Mouse (Mus musculus) myocyte (in vitro differentiated cells): ENCODE measurements at regions not wholly inside any gene's neighbourhood (a gene's known extent, or its start where the extent isn't known, plus 50 kb on each side); places are given as distances from the start of the nearest gene placed in this dataset.
"Not testable (repeated sequence)": the region's sequence is repeated elsewhere in the genome, so short reads cannot be mapped to it uniquely, and the experiment has no call there.

Experiments used
- H3K27me3 ChIP-seq: one replicate; pipeline ENCODE4 v1.6.1; 2011; ENCODE audit not compliant: control insufficient read depth, insufficient read depth, insufficient read length
- H3K36me3 ChIP-seq: one replicate; pipeline ENCODE4 v1.6.1; 2011; ENCODE audit not compliant: control insufficient read depth, insufficient read depth
- H3K4me2 ChIP-seq: one replicate; pipeline ENCODE4 v1.6.1; 2011; ENCODE audit warnings: low read depth, control low read depth
- H3K4me3 ChIP-seq: one replicate; pipeline ENCODE4 v1.5.1; 2011; ENCODE audit warnings: mild to moderate bottlenecking, control low read depth, moderate library complexity
- H3K79me2 ChIP-seq: one replicate; pipeline ENCODE4 v1.6.1; 2011; ENCODE audit not compliant: control insufficient read depth, insufficient read depth
- H3ac ChIP-seq: one replicate; pipeline ENCODE4 v1.6.1; 2011; ENCODE audit not compliant: control insufficient read depth, insufficient read length
- CEBPB ChIP-seq: IDR thresholded peaks from 2 replicates; pipeline ENCODE4 v1.6.1; 2011; ENCODE audit warnings: mild to moderate bottlenecking, moderate library complexity; ENCODE audit not compliant: poor library complexity, insufficient read depth, severe bottlenecking
- E2F4 ChIP-seq: IDR thresholded peaks from one replicate; pipeline ENCODE4 v1.6.1; 2011; ENCODE audit warnings: mild to moderate bottlenecking, control low read depth, moderate library complexity; ENCODE audit not compliant: insufficient read depth
- MAX ChIP-seq: IDR thresholded peaks from one replicate; pipeline ENCODE4 v1.6.1; 2011; ENCODE audit warnings: low read depth, mild to moderate bottlenecking, control low read depth
- MYOD1 ChIP-seq, 3 experiments: IDR thresholded peaks; one replicate each; pipeline ENCODE4 v1.6.1; 2011; ENCODE audit warnings: control low read depth in 2 of 3, low read depth in 2 of 3, mild to moderate bottlenecking in 2 of 3, moderate library complexity in 1 of 3; ENCODE audit not compliant: insufficient read length in 2 of 3, control insufficient read depth in 1 of 3
- MYOG ChIP-seq, 3 experiments: IDR thresholded peaks; one replicate each; pipeline ENCODE4 v1.6.1; 2011; ENCODE audit warnings: control low read depth in 2 of 3, low read depth in 2 of 3, mild to moderate bottlenecking in 2 of 3; ENCODE audit not compliant: insufficient read length in 2 of 3, control insufficient read depth in 1 of 3, insufficient read depth in 1 of 3
- POLR2A ChIP-seq: IDR thresholded peaks from one replicate; pipeline ENCODE4 v1.6.1; 2011; ENCODE audit warnings: low read depth, mild to moderate bottlenecking, control low read depth, moderate library complexity; ENCODE audit not compliant: insufficient read length
- POLR2AphosphoS2 ChIP-seq: IDR thresholded peaks from one replicate; pipeline ENCODE4 v1.6.1; 2011; ENCODE audit warnings: low read depth, control low read depth; ENCODE audit not compliant: insufficient read length
- REST ChIP-seq: IDR thresholded peaks from one replicate; pipeline ENCODE4 v1.6.1; 2011; ENCODE audit warnings: mild to moderate bottlenecking, control low read depth, moderate library complexity; ENCODE audit not compliant: insufficient read depth, insufficient read length
- SRF ChIP-seq: IDR thresholded peaks from one replicate; pipeline ENCODE4 v1.6.1; 2011; ENCODE audit warnings: low read depth; ENCODE audit not compliant: control insufficient read depth, insufficient read length
- TCF12 ChIP-seq: IDR thresholded peaks from one replicate; pipeline ENCODE4 v1.6.1; 2011; ENCODE audit warnings: mild to moderate bottlenecking, control low read depth; ENCODE audit not compliant: poor library complexity, insufficient read depth, severe bottlenecking
- TCF3 ChIP-seq: IDR thresholded peaks from one replicate; pipeline ENCODE4 v1.6.1; 2011; ENCODE audit warnings: low read depth, control low read depth; ENCODE audit not compliant: insufficient read length
- USF1 ChIP-seq: IDR thresholded peaks from one replicate; pipeline ENCODE4 v1.6.1; 2011; ENCODE audit warnings: low read depth, mild to moderate bottlenecking, control low read depth, moderate library complexity

DNA sequence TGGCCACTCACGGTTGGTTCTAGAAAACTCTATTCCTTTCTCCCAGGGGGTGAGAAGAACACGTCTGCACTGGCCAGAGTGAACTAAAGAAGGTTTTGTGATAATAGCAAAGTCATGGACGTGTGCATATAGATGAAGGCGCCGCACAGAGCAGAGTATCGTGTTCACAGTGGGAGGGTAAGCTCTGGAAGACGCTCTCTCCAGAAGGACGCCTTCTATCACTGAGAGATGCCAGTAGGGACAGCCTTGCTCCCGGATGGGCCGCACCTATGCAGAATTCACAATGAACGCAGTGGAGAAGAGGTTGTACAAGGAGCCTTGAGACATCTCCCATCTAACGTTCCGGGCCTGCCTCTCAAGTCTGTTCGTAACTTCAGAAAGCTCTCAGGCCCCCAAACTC lies 96.5 kb upstream of the Arl4c start:
- H3K4me2 ChIP-seq = no peak overlapping the region
- TF ChIP-seq MYOG (IDR thresholded peaks at IDR 0.05; ENCODE audit: control insufficient read depth in 1 of 3, insufficient read depth in 1 of 3, insufficient read length in 2 of 3, low read depth in 2 of 3) = no peak
- no peak for TF ChIP-seq REST
- no peak for TF ChIP-seq CEBPB
- no peak for TF ChIP-seq TCF3
- no peak for TF ChIP-seq POLR2AphosphoS2
- TF ChIP-seq POLR2A = no peak
- no peak for TF ChIP-seq MYOD1 (IDR thresholded peaks at IDR 0.05; ENCODE audit: control insufficient read depth in 1 of 3, insufficient read length in 2 of 3, low read depth in 2 of 3)
- no peak for TF ChIP-seq MAX
- TF ChIP-seq E2F4 = no peak
- H3K79me2 ChIP-seq = no peaks in the 10 kb centered on the region
- H3K27me3 ChIP-seq = no peaks in the 10 kb centered on the region
- no peak overlapping the region for H3ac ChIP-seq
- H3K36me3 ChIP-seq = no peaks in the 10 kb centered on the region
- H3K4me3 ChIP-seq = no peak overlapping the region

DNA sequence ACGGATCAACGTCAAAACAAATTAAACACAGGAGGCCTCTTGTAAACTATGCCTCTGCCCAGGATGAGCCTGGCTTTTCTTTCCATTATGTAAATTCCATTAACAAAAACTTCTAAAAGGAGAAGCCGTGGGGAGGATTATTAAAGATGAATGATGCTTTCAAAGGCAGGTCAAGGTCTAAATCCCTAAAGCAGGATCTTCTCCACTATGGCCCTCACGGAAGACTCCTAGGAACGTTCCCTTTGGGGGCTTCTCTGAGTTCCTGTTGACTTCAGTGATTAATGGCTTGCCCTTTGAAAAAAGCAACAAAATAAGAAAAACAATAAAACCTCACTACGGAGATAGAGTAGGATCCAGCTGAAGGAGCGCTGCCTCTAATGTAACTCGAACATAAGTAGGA lies 96.9 kb upstream of the Arl4c start:
- TF ChIP-seq TCF3 (no peak), TCF12 (no peak), POLR2AphosphoS2 (no peak), CEBPB (no peak), E2F4 (no peak), SRF (no peak), USF1 (no peak), POLR2A (no peak), MYOD1 (IDR thresholded peaks at IDR 0.05; ENCODE audit: control insufficient read depth in 1 of 3, insufficient read length in 2 of 3, low read depth in 2 of 3) (no peak), REST (no peak), MAX (no peak), MYOG (IDR thresholded peaks at IDR 0.05; ENCODE audit: control insufficient read depth in 1 of 3, insufficient read depth in 1 of 3, insufficient read length in 2 of 3, low read depth in 2 of 3) (no peak)
- Histone ChIP-seq H3K79me2 (no peaks in the 10 kb centered on the region), H3K4me2 (no peak overlapping the region), H3K36me3 (no peaks in the 10 kb centered on the region), H3K27me3 (no peaks in the 10 kb centered on the region), H3K4me3 (no peak overlapping the region), H3ac (no peak overlapping the region)

- no peaks in the 10 kb centered on the region for H3K27me3 ChIP-seq
- no peak overlapping the region for H3K4me2 ChIP-seq
- H3K79me2 ChIP-seq = no peaks in the 10 kb centered on the region
- no peak overlapping the region for H3K4me3 ChIP-seq
- H3K36me3 ChIP-seq = no peaks in the 10 kb centered on the region
- no peak for TF ChIP-seq POLR2A
- no peak for TF ChIP-seq MYOD1 (IDR thresholded peaks at IDR 0.05; ENCODE audit: control insufficient read depth in 1 of 3, insufficient read length in 2 of 3, low read depth in 2 of 3)
- no peak for TF ChIP-seq TCF3
- no peak for TF ChIP-seq MYOG (IDR thresholded peaks at IDR 0.05; ENCODE audit: control insufficient read depth in 1 of 3, insufficient read depth in 1 of 3, insufficient read length in 2 of 3, low read depth in 2 of 3)
- no peak for TF ChIP-seq MAX
- TF ChIP-seq TCF12 = no peak
- no peak for TF ChIP-seq REST
- no peak for TF ChIP-seq CEBPB
- no peak for TF ChIP-seq POLR2AphosphoS2
- no peak for TF ChIP-seq E2F4
- TF ChIP-seq USF1 = no peak
- no peak for TF ChIP-seq SRF
- H3ac ChIP-seq = no peak overlapping the region
These were observed 97.3 kb upstream of the Arl4c start for GRCm38 (mm10) chr1:88799343-88799742.

DNA sequence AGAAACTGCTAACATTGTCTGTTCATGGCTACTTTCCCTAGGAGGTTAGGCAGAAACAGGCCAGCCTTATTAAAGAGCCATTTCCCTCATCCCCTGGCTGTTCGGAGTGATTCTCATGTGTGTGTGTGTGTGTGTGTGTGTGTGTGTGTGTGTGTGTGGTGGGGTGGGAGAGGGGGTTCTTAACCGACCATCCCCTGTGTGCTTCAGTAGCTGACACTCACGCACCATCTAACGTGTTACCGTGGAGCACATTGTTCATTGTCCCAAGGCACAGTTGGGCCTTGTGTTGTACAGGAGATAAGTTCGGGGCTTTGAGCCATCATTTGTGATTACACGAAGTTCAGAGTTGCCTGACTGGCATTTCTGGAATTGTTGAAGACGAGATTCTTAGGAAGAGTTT lies 97.8 kb upstream of the Arl4c start:
- Histone ChIP-seq H3ac (no peak overlapping the region), H3K79me2 (no peaks in the 10 kb centered on the region), H3K27me3 (no peaks in the 10 kb centered on the region), H3K4me3 (no peak overlapping the region), H3K36me3 (no peaks in the 10 kb centered on the region), H3K4me2 (no peak overlapping the region)
- no peak for TF ChIP-seq CEBPB

DNA sequence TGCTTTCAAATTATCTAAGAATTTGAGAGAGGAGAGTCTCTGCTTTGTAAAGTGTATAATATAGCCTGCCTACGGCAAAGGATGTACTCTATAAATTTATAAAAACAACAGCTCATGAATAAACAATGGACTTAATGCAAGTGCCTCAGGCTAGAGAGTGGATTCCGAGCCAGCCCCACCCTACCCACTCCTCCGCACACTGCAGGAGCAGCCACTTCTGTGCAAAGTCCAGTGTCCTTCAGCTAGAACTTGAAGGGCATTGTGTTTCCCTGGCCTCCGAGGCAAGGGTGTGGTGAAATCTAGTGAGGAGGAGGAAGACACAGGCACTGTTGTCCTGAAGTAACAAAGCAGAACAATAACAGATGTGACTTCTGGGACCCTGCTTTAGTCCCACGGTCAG lies 98.4 kb upstream of the Arl4c start:
- TF ChIP-seq MYOG (IDR thresholded peaks at IDR 0.05; ENCODE audit: control insufficient read depth in 1 of 3, insufficient read depth in 1 of 3, insufficient read length in 2 of 3, low read depth in 2 of 3) (no peak), REST (no peak), MYOD1 (IDR thresholded peaks at IDR 0.05; ENCODE audit: control insufficient read depth in 1 of 3, insufficient read length in 2 of 3, low read depth in 2 of 3) (no peak), POLR2AphosphoS2 (no peak), POLR2A (no peak), TCF3 (no peak), USF1 (no peak), TCF12 (no peak), E2F4 (no peak), CEBPB (no peak), SRF (no peak), MAX (no peak)
- no peak overlapping the region for H3ac ChIP-seq
- no peak overlapping the region for H3K4me3 ChIP-seq
- H3K27me3 ChIP-seq = no peaks in the 10 kb centered on the region
- no peak overlapping the region for H3K4me2 ChIP-seq
- no peaks in the 10 kb centered on the region for H3K36me3 ChIP-seq
- no peaks in the 10 kb centered on the region for H3K79me2 ChIP-seq

GRCm38 (mm10) chr1:88801151-88801550 lies 99.1 kb upstream of the Arl4c start:
- not testable (repeated sequence) for H3K27me3 ChIP-seq, H3K4me3 ChIP-seq, H3K79me2 ChIP-seq, H3K4me2 ChIP-seq, H3K36me3 ChIP-seq, H3ac ChIP-seq
